Mouse (Mus musculus): ENCODE measurements at regions not wholly inside any gene's neighbourhood (a gene's known extent, or its start where the extent isn't known, plus 50 kb on each side); places are given as distances from the start of the nearest gene placed in this dataset.

GRCm38 (mm10) chr2:173948586-173948985, 127.5 kb upstream of the Stx16 start:
- no peak for TF ChIP-seq CTCF (IDR thresholded peaks at IDR 0.05; ENCODE audit: extremely low read depth, insufficient read length, insufficient replicate concordance, low read depth, low read length)
- no peak for TF ChIP-seq POLR2A (IDR thresholded peaks at IDR 0.05; ENCODE audit: low read depth, low read length)

All from small intestine, adult 2 months (tissue).